Mouse (Mus musculus): Measurements from ENCODE around the gene Rusc1. TPM values are rescaled to one million over a fixed set of nuclear protein-coding genes. Genes with fewer than 3 reads are reported as not detected.
"Not testable (repeated sequence)": the region's sequence is repeated elsewhere in the genome, so short reads cannot be mapped to it uniquely, and the experiment has no call there.

The Rusc1 gene
- polyA plus RNA-seq, 1 experiment from 2014 or later, result 3.0 TPM

- Histone ChIP-seq H3K36me3 (replicated peaks) (peaks cover 38% of the 10 kb centered on the region), H3K27ac (replicated peaks) (no peak overlapping the region), H3K27me3 (peaks cover 47% of the 10 kb centered on the region), H3K4me3 (replicated peaks) (peak overlapping the region; percentile 68), H3K9ac (no peak overlapping the region), H3K4me2 (peak overlapping the region; percentile 100), H3K9me3 (replicated peaks) (no peaks in the 10 kb centered on the region), H3K4me1 (replicated peaks) (peaks cover 62% of the 10 kb centered on the region)
- 19% methylated on average over 11 of the region's 11 CpGs for WGBS (ENCODE audit: insufficient replicate concordance)
- ATAC-seq (ENCODE audit: insufficient read depth), result no peak
Measured at GRCm38 (mm10) chr3:89092509-89093090, 511 bp downstream of the Rusc1 start.

- H3K9ac ChIP-seq, result no peak overlapping the region; the same call in 1 of the 2 replicates
- peaks cover 32% of the 10 kb centered on the region for H3K36me3 ChIP-seq (replicated peaks)
- no peak overlapping the region for H3K27ac ChIP-seq (replicated peaks)
- H3K27me3 ChIP-seq, result peaks cover 47% of the 10 kb centered on the region
- no peaks in the 10 kb centered on the region for H3K9me3 ChIP-seq (replicated peaks)
- no peak for ATAC-seq (ENCODE audit: insufficient read depth)
- peak overlapping the region; percentile 68 for H3K4me3 ChIP-seq (replicated peaks)
- peak overlapping the region; percentile 100 for H3K4me2 ChIP-seq
- WGBS (ENCODE audit: insufficient replicate concordance), result 15% methylated on average over 20 of the region's 20 CpGs
- H3K4me1 ChIP-seq (replicated peaks), result peaks cover 66% of the 10 kb centered on the region
Measured at GRCm38 (mm10) chr3:89091811-89092508, 1.2 kb downstream of the Rusc1 start.

GRCm38 (mm10) chr3:89090694-89091655 lies 2.1 kb downstream of the Rusc1 start:
- Histone ChIP-seq H3K9me3 (replicated peaks) (no peaks in the 10 kb centered on the region), H3K9ac (peak overlapping the region; percentile 72), H3K27ac (replicated peaks) (peak overlapping the region; percentile 74), H3K36me3 (replicated peaks) (peaks cover 22% of the 10 kb centered on the region), H3K27me3 (peaks cover 47% of the 10 kb centered on the region), H3K4me2 (peak overlapping the region; percentile 100), H3K4me3 (replicated peaks) (peak overlapping the region; percentile 68), H3K4me1 (replicated peaks) (peaks cover 66% of the 10 kb centered on the region)
- 1% methylated on average over 72 of the region's 74 CpGs for WGBS (ENCODE audit: insufficient replicate concordance)
- ATAC-seq (ENCODE audit: insufficient read depth), result peak; percentile 48

GRCm38 (mm10) chr3:89089882-89090591 lies 3.1 kb downstream of the Rusc1 start:
- ATAC-seq (ENCODE audit: insufficient read depth), result peak; percentile 86
- Histone ChIP-seq H3K4me3 (replicated peaks) (peak overlapping the region; percentile 68), H3K27ac (replicated peaks) (peak overlapping the region; percentile 74), H3K27me3 (peaks cover 47% of the 10 kb centered on the region), H3K36me3 (replicated peaks) (peaks cover 12% of the 10 kb centered on the region), H3K4me1 (replicated peaks) (peaks cover 66% of the 10 kb centered on the region), H3K9me3 (replicated peaks) (no peaks in the 10 kb centered on the region), H3K9ac (peak overlapping the region; percentile 72), H3K4me2 (peak overlapping the region; percentile 100)
- WGBS (ENCODE audit: insufficient replicate concordance), result under 1% methylated on average over 40 of the region's 40 CpGs

- H3K9me3 ChIP-seq (replicated peaks), result no peaks in the 10 kb centered on the region
- no peak overlapping the region for H3K27ac ChIP-seq (replicated peaks)
- peak overlapping the region; percentile 72; the same call in 1 of the 2 replicates for H3K9ac ChIP-seq
- peaks cover 47% of the 10 kb centered on the region for H3K27me3 ChIP-seq
- peak overlapping the region; percentile 100 for H3K4me2 ChIP-seq
- 0 out of 2 replicates have a peak, but pooled peaks cover 3% of the 10 kb centered on the region for H3K36me3 ChIP-seq (replicated peaks)
- peaks cover 65% of the 10 kb centered on the region for H3K4me1 ChIP-seq (replicated peaks)
- no peak for ATAC-seq (ENCODE audit: insufficient read depth)
- 39% methylated on average over 14 of the region's 14 CpGs for WGBS (ENCODE audit: insufficient replicate concordance)
- H3K4me3 ChIP-seq (replicated peaks), result peak overlapping the region; percentile 68
Measured at GRCm38 (mm10) chr3:89088974-89089373, 4.1 kb downstream of the Rusc1 start.

- no peaks in the 10 kb centered on the region for H3K9me3 ChIP-seq (replicated peaks)
- H3K9ac ChIP-seq, result no peak overlapping the region
- no peaks in the 10 kb centered on the region for H3K36me3 ChIP-seq (replicated peaks)
- WGBS (ENCODE audit: insufficient replicate concordance), result 15% methylated on average over 21 of the region's 21 CpGs
- peaks cover 37% of the 10 kb centered on the region for H3K27me3 ChIP-seq
- peak overlapping the region; percentile 60 for H3K4me2 ChIP-seq
- no peak for ATAC-seq (ENCODE audit: insufficient read depth)
- peak overlapping the region; percentile 21; the same call in 1 of the 2 replicates for H3K4me3 ChIP-seq (replicated peaks)
- peaks cover 52% of the 10 kb centered on the region for H3K4me1 ChIP-seq (replicated peaks)
- H3K27ac ChIP-seq (replicated peaks), result no peak overlapping the region
Measured at GRCm38 (mm10) chr3:89087338-89088110, 5.6 kb downstream of the Rusc1 start.

- no peak overlapping the region for H3K27ac ChIP-seq (replicated peaks)
Measured at GRCm38 (mm10) chr3:89084654-89085190, 8.4 kb downstream of the Rusc1 start.

GRCm38 (mm10) chr3:89084133-89084532 lies 9.0 kb downstream of the Rusc1 start:
- peaks cover 16% of the 10 kb centered on the region for H3K36me3 ChIP-seq (replicated peaks)
- H3K9me3 ChIP-seq (replicated peaks), result no peaks in the 10 kb centered on the region
- no peak for ATAC-seq (ENCODE audit: insufficient read depth)
- no peak overlapping the region for H3K9ac ChIP-seq
- peaks cover 14% of the 10 kb centered on the region for H3K27me3 ChIP-seq
- 59% methylated on average over 2 of the region's 2 CpGs for WGBS (ENCODE audit: insufficient replicate concordance)
- H3K27ac ChIP-seq (replicated peaks), result no peak overlapping the region
- H3K4me1 ChIP-seq (replicated peaks), result peaks cover 20% of the 10 kb centered on the region
- no peak overlapping the region for H3K4me3 ChIP-seq (replicated peaks)
- H3K4me2 ChIP-seq, result no peak overlapping the region

More at GRCm38 (mm10) chr3:89084654-89085190, 8.4 kb downstream of the Rusc1 start:
- Histone ChIP-seq H3K36me3 (replicated peaks) (peaks cover 10% of the 10 kb centered on the region), H3K9me3 (replicated peaks) (no peaks in the 10 kb centered on the region), H3K4me1 (replicated peaks) (peaks cover 25% of the 10 kb centered on the region), H3K9ac (no peak overlapping the region), H3K4me3 (replicated peaks) (no peak overlapping the region), H3K4me2 (no peak overlapping the region), H3K27me3 (peaks cover 14% of the 10 kb centered on the region)
- ATAC-seq (ENCODE audit: insufficient read depth), result no peak
- 66% methylated on average over 12 of the region's 12 CpGs for whole genome bisulfite sequencing (ENCODE audit: insufficient replicate concordance)

GRCm38 (mm10) chr3:89082287-89082686 lies 10.8 kb downstream of the Rusc1 start:
- not testable (repeated sequence) for H3K9me3 ChIP-seq (replicated peaks); H3K4me2 ChIP-seq; H3K27ac ChIP-seq (replicated peaks); H3K4me3 ChIP-seq (replicated peaks); H3K27me3 ChIP-seq; H3K9ac ChIP-seq; H3K4me1 ChIP-seq (replicated peaks); ATAC-seq (ENCODE audit: insufficient read depth)
- H3K36me3 ChIP-seq (replicated peaks), result peaks cover 32% of the 10 kb centered on the region

GRCm38 (mm10) chr3:89077383-89077782 lies 15.7 kb downstream of the Rusc1 start:
- peaks cover 78% of the 10 kb centered on the region for H3K36me3 ChIP-seq (replicated peaks)
- 82% methylated on average over 9 of the region's 9 CpGs for WGBS (ENCODE audit: insufficient replicate concordance)
- ATAC-seq (ENCODE audit: insufficient read depth), result no peak

More at GRCm38 (mm10) chr3:89077383-89077782, 15.7 kb downstream of the Rusc1 start:
- Histone ChIP-seq H3K27me3 (no peaks in the 10 kb centered on the region), H3K9me3 (replicated peaks) (no peaks in the 10 kb centered on the region), H3K4me2 (no peak overlapping the region), H3K27ac (replicated peaks) (no peak overlapping the region), H3K9ac (no peak overlapping the region), H3K4me1 (replicated peaks) (no peaks in the 10 kb centered on the region), H3K4me3 (replicated peaks) (no peak overlapping the region)

Data from liver, embryonic 15.5 days (tissue).